Mouse (Mus musculus): ENCODE measurements around the gene Golm1.
"Not testable (repeated sequence)": the region's sequence is repeated elsewhere in the genome, so short reads cannot be mapped to it uniquely, and the experiment has no call there.

Golm1 gene

GRCm38 (mm10) chr13:59592058-59592457, 83.6 kb downstream of the Golm1 start:
- DNase-seq (ENCODE audit: low read depth, low spot score), result not testable (repeated sequence)

DNA sequence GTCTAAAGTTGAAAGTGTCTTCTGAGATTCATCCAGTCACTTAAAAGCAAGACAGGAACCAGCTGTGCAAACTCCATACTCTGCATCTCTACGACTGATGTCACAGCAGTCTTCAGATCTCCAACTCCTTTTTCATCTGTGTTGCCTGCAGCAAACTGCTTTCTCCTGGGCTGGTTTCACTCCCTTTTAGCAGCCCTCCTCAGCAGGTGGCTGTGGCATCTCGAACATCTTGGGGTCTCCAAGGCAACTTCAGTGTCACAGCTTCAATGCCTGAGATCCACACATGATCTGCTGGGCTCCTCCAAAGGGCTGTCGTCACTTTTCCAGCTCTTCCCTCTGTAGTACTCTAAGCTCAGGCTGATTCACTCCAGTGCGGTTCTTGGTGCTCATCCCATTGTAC, 84.9 kb downstream of the Golm1 start:
- no peak for DNase-seq (ENCODE audit: low read depth, low spot score)

DNA sequence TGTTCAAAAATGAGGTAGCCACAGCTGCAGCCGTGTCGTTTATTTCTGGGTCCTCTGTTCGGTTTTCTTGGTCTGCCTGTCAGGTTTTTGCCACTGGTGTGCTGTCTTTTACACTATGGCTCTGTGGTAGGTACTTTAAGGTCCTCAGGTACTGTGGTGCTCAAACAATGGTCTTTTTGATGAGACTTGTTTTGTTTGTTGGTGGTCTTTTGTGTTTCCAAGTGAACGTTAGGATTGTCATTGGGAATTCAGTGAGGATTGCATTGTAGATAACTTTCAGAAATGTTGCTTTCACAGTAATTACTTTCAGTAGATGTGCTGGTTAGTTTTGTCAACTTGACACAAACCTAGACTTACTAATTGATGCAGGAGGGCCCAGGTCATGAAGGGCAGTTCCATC, 85.9 kb downstream of the Golm1 start:
- no peak for DNase-seq (ENCODE audit: low read depth, low spot score)

- no peak for DNase-seq (ENCODE audit: low read depth, low spot score)
Measured at GRCm38 (mm10) chr13:59587201-59587600, 88.4 kb downstream of the Golm1 start.

DNA sequence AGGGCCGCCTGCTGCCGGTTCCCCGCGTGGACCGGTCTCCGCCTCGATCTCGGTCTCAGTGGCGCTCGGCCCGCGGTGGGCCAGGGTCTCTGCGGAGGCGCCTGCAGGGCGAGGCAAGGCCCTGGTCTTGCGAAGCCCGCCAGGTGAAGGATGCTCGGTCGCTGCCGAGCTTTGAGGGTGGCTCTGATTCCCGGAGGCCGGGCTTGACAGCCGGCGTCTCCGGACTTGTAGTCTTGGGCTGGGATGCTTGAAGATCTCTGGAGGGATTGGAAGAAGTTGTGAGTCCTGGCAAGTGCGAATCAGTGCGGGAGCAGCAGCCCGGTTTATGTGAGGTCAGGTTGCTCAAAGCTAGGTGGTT, 90.0 kb downstream of the Golm1 start:
- peak; percentile 44 for DNase-seq (ENCODE audit: low read depth, low spot score)

DNA sequence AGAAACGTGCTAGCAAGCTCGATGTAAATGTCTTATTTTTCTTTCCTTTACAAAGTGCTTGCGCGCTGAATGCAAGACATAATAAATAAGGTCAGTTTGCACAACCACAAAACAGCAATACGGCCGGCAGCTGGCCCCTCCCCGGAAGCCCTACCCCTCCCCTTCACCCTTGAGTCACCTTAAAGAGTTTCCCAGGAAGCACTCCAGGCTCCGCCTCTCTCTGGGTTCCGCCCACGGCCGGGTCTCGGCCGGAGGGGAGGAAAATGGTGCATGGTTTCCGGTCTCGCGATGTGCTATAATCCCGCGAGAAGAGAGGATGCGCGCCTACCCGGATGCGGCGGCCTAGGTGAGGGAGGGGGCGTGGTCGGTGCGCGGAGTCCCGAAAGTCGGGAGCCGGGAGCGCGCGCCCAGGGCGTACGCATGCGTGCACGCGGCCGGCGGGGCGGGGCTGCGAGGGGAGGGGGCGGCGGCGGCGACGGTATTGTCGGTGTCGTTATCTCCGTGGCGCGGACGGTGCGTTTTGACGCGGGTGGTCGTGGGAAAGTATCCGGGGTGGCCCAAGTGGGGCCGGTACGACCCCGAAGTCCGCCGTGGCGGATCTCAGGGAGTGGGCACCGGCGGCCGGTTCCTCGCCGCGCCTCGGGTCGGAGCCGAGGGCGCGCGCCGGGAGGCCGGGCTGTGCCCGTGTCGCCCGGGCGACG, 90.5 kb downstream of the Golm1 start, which contains the start of the genes Agtpbp1 and Naa35:
TSS of gene Agtpbp1 (minus strand) at position 281 of the 701 bp plus-strand sequence.
TSS of gene Naa35 (plus strand) at position 313 of the 701 bp plus-strand sequence.
- DNase-seq (ENCODE audit: low read depth, low spot score), result peak; percentile 98

Data from 3T3-L1 (cell line).